ENCODE assay signal across 9 mouse cellular contexts in genomic region chr8:11778646-11779433, GRCm38 (mm10). TPM values are rescaled to one million over a fixed set of nuclear protein-coding genes. Genes with fewer than 3 reads are reported as not detected.
DNase-seq lines count a peak whose midpoint lies in the region; ATAC-seq lines count a peak whose summit lies in the region.
"Had no signal": no experiment of that assay in that cellular context is flagged by ENCODE, and none has a peak within 500 bp of the region (broad histone marks: within the 10 kb centered on the region; RNA-seq: fewer than 3 reads in every experiment).

No protein-coding gene starts in this region.

- WGBS in embryonic facial prominence, embryonic 14.5 days: 79% methylated on average over 8 of the region's 8 CpGs
- WGBS in kidney, embryonic 14.5 days: 67% methylated on average over 8 of the region's 8 CpGs

- H3K4me3 ChIP-seq in embryonic facial prominence, embryonic 14.5 days (ENCODE audit: low read depth, low read length): no peak overlapping the region
- peak overlapping the region; percentile 2; the same call in 1 of the 2 replicates for H3K4me3 ChIP-seq in kidney, embryonic 14.5 days (ENCODE audit: low read length)
- H3K4me3 ChIP-seq: embryonic facial prominence, embryonic 12.5 days had no signal

- DNase-seq in heart, adult 11 months: peak; percentile 98
- DNase-seq in heart, postnatal 14 days: no peak
- peak; percentile 32 for DNase-seq in embryonic facial prominence, embryonic 14.5 days (ENCODE audit: low spot score)
- DNase-seq in lung, postnatal 36 days: peak; percentile 72
- DNase-seq in spleen, postnatal 36 days (ENCODE audit: low spot score in 2 of 2): no peak
- no peak for DNase-seq in urinary bladder, postnatal 14 days (ENCODE audit: low spot score)

- H3K9ac ChIP-seq in embryonic facial prominence, embryonic 14.5 days (ENCODE audit: low read depth, low read length): no peak overlapping the region
- H3K9ac ChIP-seq in kidney, embryonic 14.5 days (ENCODE audit: low read depth, low read length): no peak overlapping the region
- H3K9ac ChIP-seq: embryonic facial prominence, embryonic 12.5 days had no signal

- H3K36me3 ChIP-seq in embryonic facial prominence, embryonic 14.5 days (ENCODE audit: control insufficient read depth, insufficient read depth, low read length): peaks cover 18% of the 10 kb centered on the region
- H3K36me3 ChIP-seq in kidney, embryonic 14.5 days (ENCODE audit: control insufficient read depth, insufficient read depth, low read length): peaks cover 27% of the 10 kb centered on the region

- H3K27me3 ChIP-seq in embryonic facial prominence, embryonic 14.5 days (replicated peaks; ENCODE audit: control insufficient read depth, insufficient read depth, low read length): no peaks in the 10 kb centered on the region
- H3K27me3 ChIP-seq in kidney, embryonic 14.5 days (ENCODE audit: control insufficient read depth, insufficient read depth, low read length): no peaks in the 10 kb centered on the region
- H3K27me3 ChIP-seq: embryonic facial prominence, embryonic 12.5 days had no signal

- H3K4me2 ChIP-seq in embryonic facial prominence, embryonic 14.5 days (ENCODE audit: low read depth, low read length): no peak overlapping the region
- no peak overlapping the region for H3K4me2 ChIP-seq in kidney, embryonic 14.5 days (replicated peaks; ENCODE audit: low read depth, low read length)
- H3K4me2 ChIP-seq: embryonic facial prominence, embryonic 12.5 days had no signal

- ATAC-seq in embryonic facial prominence, embryonic 14.5 days (ENCODE audit: low read depth): no peak
- ATAC-seq in kidney, embryonic 14.5 days (ENCODE audit: low FRiP score, low TSS enrichment): no peak
- ATAC-seq in granulocyte monocyte progenitor cell, adult 5-6 weeks (replicated peaks; ENCODE audit: poor library complexity, severe bottlenecking): no peak

- no peaks in the 10 kb centered on the region for H3K9me3 ChIP-seq in embryonic facial prominence, embryonic 14.5 days (ENCODE audit: control insufficient read depth, low read length)
- H3K9me3 ChIP-seq in kidney, embryonic 14.5 days (ENCODE audit: control insufficient read depth, low read length): no peaks in the 10 kb centered on the region
- H3K9me3 ChIP-seq: embryonic facial prominence, embryonic 12.5 days had no signal

- peaks cover 14% of the 10 kb centered on the region for H3K4me1 ChIP-seq in embryonic facial prominence, embryonic 14.5 days (ENCODE audit: control insufficient read depth, insufficient read depth, low read length)
- H3K4me1 ChIP-seq in kidney, embryonic 14.5 days (ENCODE audit: control insufficient read depth, insufficient read depth, low read length): peaks cover 10% of the 10 kb centered on the region; the same call in 1 of the 2 replicates

- peak overlapping the region; percentile 68 for H3K27ac ChIP-seq in embryonic facial prominence, embryonic 14.5 days (replicated peaks; ENCODE audit: low read depth, low read length)
- peak overlapping the region; percentile 24; the same call in 1 of the 2 replicates for H3K27ac ChIP-seq in kidney, embryonic 14.5 days (ENCODE audit: low read depth, low read length)
- H3K27ac ChIP-seq: embryonic facial prominence, embryonic 12.5 days had no signal

- intact Hi-C loops in heart, postnatal 14 days (cut with DNase I): loop anchor here (10.0 kb wide), 1 partner anchor 154 kb away; no protein-coding TSS in a partner anchor

RNA-seq across cellular contexts. Expression of gene Arhgef7, which starts 51.3 kb away (rescaled TPM):
- 100 to 1,000 TPM; 139 to 157 TPM for total RNA-seq in heart, postnatal 14 days (2021)
- polyA plus RNA-seq in embryonic facial prominence, embryonic 14.5 days (2014; fragmentation: Nextera tagmentation; extraction: Ambion mirVana): 45.7 and 48.1 TPM in 2 replicates
- polyA plus RNA-seq in kidney, embryonic 14.5 days (2014; fragmentation: Nextera tagmentation; extraction: Ambion mirVana): 25.1 and 37.3 TPM in 2 replicates
- 33.9 and 40.2 TPM in 2 replicates for total RNA-seq in granulocyte monocyte progenitor cell, adult 5-6 weeks (2014; fragmentation: Nextera tagmentation)
- total RNA-seq in granulocyte monocyte progenitor cell, adult 5-6 weeks (2017): 14.4 and 19.8 TPM in 2 replicates

Comparison
In these comparisons a context has a peak if more than half of its experiments do, and no peak if none do; other contexts are left out.
1. DNase-seq: peak in heart, adult 11 months (single experiment), embryonic facial prominence, embryonic 14.5 days (single experiment) and lung, postnatal 36 days (single experiment); none in heart, postnatal 14 days (0 of 2), spleen, postnatal 36 days (0 of 2) and urinary bladder, postnatal 14 days (single experiment).